19 mouse cellular contexts compared by ENCODE assay signal in genomic region chr5:64727847-64728246, GRCm38 (mm10).
DNase-seq lines count a peak whose midpoint lies in the region; ATAC-seq lines count a peak whose summit lies in the region.
"Had no signal": no experiment of that assay in that cellular context is flagged by ENCODE, and none has a peak within 500 bp of the region (broad histone marks: within the 10 kb centered on the region; RNA-seq: fewer than 3 reads in every experiment).

No protein-coding gene starts in this region.

- H3K27ac ChIP-seq in limb, embryonic 12.5 days = no peak overlapping the region
- H3K27ac ChIP-seq in limb, embryonic 10.5 days = no peak overlapping the region
- H3K27ac ChIP-seq: embryonic facial prominence, embryonic 15.5 days; forebrain, embryonic 15.5 days; heart, embryonic 10.5 days; hindbrain, embryonic 14.5 days had no signal

- no peaks in the 10 kb centered on the region for H3K4me1 ChIP-seq in limb, embryonic 12.5 days (replicated peaks)
- no peaks in the 10 kb centered on the region for H3K4me1 ChIP-seq in limb, embryonic 10.5 days
- H3K4me1 ChIP-seq: embryonic facial prominence, embryonic 15.5 days; forebrain, embryonic 15.5 days had no signal

- no peak overlapping the region for H3K9ac ChIP-seq in limb, embryonic 12.5 days (replicated peaks)
- H3K9ac ChIP-seq: embryonic facial prominence, embryonic 15.5 days; forebrain, embryonic 15.5 days; hindbrain, embryonic 14.5 days had no signal

- H3K4me3 ChIP-seq in limb, embryonic 12.5 days (replicated peaks) = no peak overlapping the region
- no peak overlapping the region for H3K4me3 ChIP-seq in limb, embryonic 10.5 days
- H3K4me3 ChIP-seq: embryonic facial prominence, embryonic 15.5 days; forebrain, embryonic 15.5 days; heart, embryonic 10.5 days had no signal

- no peaks in the 10 kb centered on the region for H3K36me3 ChIP-seq in limb, embryonic 12.5 days
- H3K36me3 ChIP-seq in limb, embryonic 10.5 days = no peaks in the 10 kb centered on the region
- H3K36me3 ChIP-seq: embryonic facial prominence, embryonic 15.5 days; forebrain, embryonic 15.5 days; heart, embryonic 10.5 days had no signal

- no peaks in the 10 kb centered on the region for H3K27me3 ChIP-seq in limb, embryonic 12.5 days
- H3K27me3 ChIP-seq in limb, embryonic 10.5 days (ENCODE audit: low read depth, poor library complexity, severe bottlenecking) = no peaks in the 10 kb centered on the region
- H3K27me3 ChIP-seq: embryonic facial prominence, embryonic 15.5 days; forebrain, embryonic 15.5 days; Patski had no signal

- no peaks in the 10 kb centered on the region; the same call in 1 of the 2 replicates for H3K9me3 ChIP-seq in limb, embryonic 12.5 days
- no peaks in the 10 kb centered on the region for H3K9me3 ChIP-seq in limb, embryonic 10.5 days (replicated peaks)
- H3K9me3 ChIP-seq: embryonic facial prominence, embryonic 15.5 days; forebrain, embryonic 15.5 days; heart, embryonic 10.5 days had no signal

- no peak overlapping the region for H3K4me2 ChIP-seq in limb, embryonic 12.5 days
- H3K4me2 ChIP-seq: embryonic facial prominence, embryonic 15.5 days; forebrain, embryonic 15.5 days; hindbrain, embryonic 14.5 days had no signal

- WGBS in limb, embryonic 12.5 days = 80% methylated on average over 2 of the region's 2 CpGs
- 79% methylated on average over 2 of the region's 2 CpGs for WGBS in limb, embryonic 10.5 days

- peak; percentile 31; the same call in 1 of the 2 replicates for ATAC-seq in limb, embryonic 12.5 days (ENCODE audit: insufficient number of reproducible peaks, insufficient read depth, low FRiP score, low TSS enrichment, low read depth)
- ATAC-seq: forebrain, embryonic 15.5 days; Patski had no signal

- peak; percentile 23 for DNase-seq in adrenal gland, postnatal 14 days
- no peak for DNase-seq in adrenal gland, postnatal 10 days
- DNase-seq in limb, embryonic 10.5 days (ENCODE audit: low spot score) = no peak
- peak; percentile 78 for DNase-seq in R1 (ENCODE audit: low read depth, low spot score)
- DNase-seq in cerebellum, adult 18-20 months = no peak
- no peak for DNase-seq in layer of hippocampus, adult 18-20 months (ENCODE audit: low spot score in 2 of 2)
- DNase-seq: cerebellum, adult 2 months; cerebellum, postnatal 10 days; gastrocnemius, postnatal 36 days; heart, adult 18-20 months; heart, postnatal 10 days; kidney, adult 11 months; kidney, adult 9 months had no signal

Comparison
In these comparisons a context has a peak if more than half of its experiments do, and no peak if none do; other contexts are left out.
1. DNase-seq: peak in adrenal gland, postnatal 14 days (single experiment) and R1 (single experiment); none in adrenal gland, postnatal 10 days (single experiment), limb, embryonic 10.5 days (single experiment), cerebellum, adult 18-20 months (0 of 2) and layer of hippocampus, adult 18-20 months (0 of 2).